21 mouse cellular contexts compared by ENCODE assay signal in the genomic region with DNA sequence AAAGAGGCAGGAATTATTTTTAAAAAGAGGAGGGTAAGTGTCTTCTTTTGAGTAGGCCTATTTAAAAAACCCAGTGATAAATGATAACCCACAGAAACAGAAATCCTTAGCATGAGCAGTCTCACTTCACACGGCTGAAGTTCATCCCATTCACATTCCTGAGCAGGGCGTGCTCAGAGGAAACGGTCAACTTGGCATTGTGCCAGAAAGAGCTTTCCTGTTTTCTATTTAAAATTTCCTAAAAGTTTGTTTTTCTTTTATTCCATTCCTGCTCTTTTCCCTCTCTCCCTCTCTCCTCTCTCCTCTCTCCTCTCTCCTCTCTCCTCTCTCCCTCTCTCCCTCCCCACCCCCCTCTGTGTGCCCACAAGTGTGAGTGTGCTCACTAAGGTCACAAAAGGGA. TPM values are rescaled to one million over a fixed set of nuclear protein-coding genes. Genes with fewer than 3 reads are reported as not detected.
DNase-seq lines count a peak whose midpoint lies in the region; ATAC-seq and TF ChIP-seq lines count a peak whose summit lies in the region.
"Had no signal": no experiment of that assay in that cellular context is flagged by ENCODE, and none has a peak within 500 bp of the region (broad histone marks: within the 10 kb centered on the region; RNA-seq: fewer than 3 reads in every experiment).

No protein-coding gene starts in this region.

- peak overlapping the region; percentile 56; the same call in 1 of the 2 replicates for H3K27ac ChIP-seq in gastrocnemius, adult 2 months
- no peak overlapping the region for H3K27ac ChIP-seq in kidney, postnatal 0 days
- H3K27ac ChIP-seq in kidney, embryonic 15.5 days: no peak overlapping the region
- H3K27ac ChIP-seq: heart, embryonic 13.5 days; hindbrain, embryonic 10.5 days; liver, embryonic 14.5 days; midbrain, embryonic 12.5 days; neural tube, embryonic 15.5 days had no signal

- H3K9ac ChIP-seq in kidney, postnatal 0 days (ENCODE audit: low read depth, low read length): no peak overlapping the region
- no peak overlapping the region for H3K9ac ChIP-seq in kidney, embryonic 15.5 days
- H3K9ac ChIP-seq: heart, embryonic 13.5 days; liver, embryonic 14.5 days; midbrain, embryonic 12.5 days; neural tube, embryonic 15.5 days had no signal

- H3K4me1 ChIP-seq in kidney, postnatal 0 days (replicated peaks; ENCODE audit: insufficient read depth, low read length): peaks cover 4% of the 10 kb centered on the region; the same call in 1 of the 2 replicates
- H3K4me1 ChIP-seq in kidney, embryonic 15.5 days: peaks cover 9% of the 10 kb centered on the region
- H3K4me1 ChIP-seq: midbrain, embryonic 12.5 days had no signal

- DNase-seq in gastrocnemius, adult 2 months: peak; percentile 35
- DNase-seq in gastrocnemius, postnatal 14 days: no peak
- peak; percentile 69 for DNase-seq in kidney, postnatal 0 days (ENCODE audit: low spot score)
- peak; percentile 56 for DNase-seq in urinary bladder, postnatal 14 days (ENCODE audit: low spot score)
- DNase-seq in urinary bladder, postnatal 36 days (ENCODE audit: low spot score in 2 of 2): no peak
- peak; percentile 38 for DNase-seq in lung, postnatal 25 days (ENCODE audit: low spot score)
- DNase-seq: adrenal gland, postnatal 25 days; cerebellum, adult 18-20 months; cerebellum, postnatal 36 days; thymus, postnatal 36 days had no signal

- TF ChIP-seq CTCF in gastrocnemius, adult 2 months (IDR thresholded peaks at IDR 0.05): no peak
- no peak for TF ChIP-seq CTCF in kidney, postnatal 0 days (IDR thresholded peaks at IDR 0.05; ENCODE audit: low read depth)

- no peaks in the 10 kb centered on the region for H3K36me3 ChIP-seq in kidney, postnatal 0 days (ENCODE audit: insufficient read depth, low read length)
- H3K36me3 ChIP-seq in kidney, embryonic 15.5 days: no peaks in the 10 kb centered on the region
- H3K36me3 ChIP-seq: heart, embryonic 13.5 days; hindbrain, embryonic 10.5 days; midbrain, embryonic 12.5 days; neural tube, embryonic 15.5 days had no signal

- peak overlapping the region; percentile 33; the same call in 1 of the 2 replicates for H3K4me3 ChIP-seq in gastrocnemius, adult 2 months
- H3K4me3 ChIP-seq in kidney, postnatal 0 days (replicated peaks; ENCODE audit: low read depth, low read length): no peak overlapping the region
- no peak overlapping the region for H3K4me3 ChIP-seq in kidney, embryonic 15.5 days (replicated peaks)
- H3K4me3 ChIP-seq: erythroblast, embryonic 14.5 days; heart, embryonic 13.5 days; hindbrain, embryonic 10.5 days; midbrain, embryonic 12.5 days; myocyte; neural tube, embryonic 15.5 days had no signal

- no peak overlapping the region for H3K4me2 ChIP-seq in kidney, postnatal 0 days (ENCODE audit: low read length)
- no peak overlapping the region for H3K4me2 ChIP-seq in kidney, embryonic 15.5 days
- H3K4me2 ChIP-seq: heart, embryonic 13.5 days; midbrain, embryonic 12.5 days; neural tube, embryonic 15.5 days had no signal

- intact Hi-C loops in gastrocnemius, adult 2 months (cut with DNase I): no loop called here
- intact Hi-C loops in gastrocnemius, postnatal 14 days (cut with DNase I; ENCODE audit: low total_unique reads): no loop called here

- no peak for ATAC-seq in kidney, postnatal 0 days (replicated peaks; ENCODE audit: low FRiP score, low read depth)
- ATAC-seq in kidney, embryonic 15.5 days (replicated peaks; ENCODE audit: low FRiP score): no peak
- no peak for ATAC-seq in granulocyte monocyte progenitor cell, adult 5-6 weeks (replicated peaks; ENCODE audit: poor library complexity, severe bottlenecking)
- ATAC-seq: forebrain, embryonic 14.5 days had no signal

- 12% methylated on average over 3 of the region's 3 CpGs for WGBS in kidney, postnatal 0 days
- 11% methylated on average over 3 of the region's 3 CpGs for WGBS in kidney, embryonic 15.5 days

- H3K27me3 ChIP-seq in kidney, postnatal 0 days (ENCODE audit: insufficient read depth, low read length): no peaks in the 10 kb centered on the region
- H3K27me3 ChIP-seq in kidney, embryonic 15.5 days: no peaks in the 10 kb centered on the region
- H3K27me3 ChIP-seq: CH12.LX; heart, embryonic 13.5 days; neural tube, embryonic 15.5 days had no signal

- no peaks in the 10 kb centered on the region for H3K9me3 ChIP-seq in kidney, postnatal 0 days (replicated peaks; ENCODE audit: low read length)
- H3K9me3 ChIP-seq in kidney, embryonic 15.5 days (replicated peaks): no peaks in the 10 kb centered on the region
- H3K9me3 ChIP-seq: heart, embryonic 13.5 days; hindbrain, embryonic 10.5 days; midbrain, embryonic 12.5 days; neural tube, embryonic 15.5 days had no signal

RNA-seq across cellular contexts. Expression of gene App, which starts 3.1 kb away (rescaled TPM):
- 100 to 1,000 TPM in 1 of 2 experiments, 10 to 100 TPM in 1; 66.5 to 103 TPM for total RNA-seq in gastrocnemius, adult 2 months (2021)
- total RNA-seq in gastrocnemius, postnatal 14 days (2021): 100 to 1,000 TPM; 149 to 161 TPM
- polyA plus RNA-seq in kidney, postnatal 0 days (2015; fragmentation: Nextera tagmentation; extraction: Ambion mirVana): 360 and 361 TPM in 2 replicates
- polyA plus RNA-seq in kidney, embryonic 15.5 days (2015; fragmentation: Nextera tagmentation; extraction: Ambion mirVana): 269 and 292 TPM in 2 replicates
- total RNA-seq in granulocyte monocyte progenitor cell, adult 5-6 weeks (2014; fragmentation: Nextera tagmentation): 47.2 and 63.2 TPM in 2 replicates
- total RNA-seq in granulocyte monocyte progenitor cell, adult 5-6 weeks (2017): 119 and 121 TPM in 2 replicates

Comparison
In these comparisons a context has a peak if more than half of its experiments do, and no peak if none do; other contexts are left out.
1. DNase-seq: peak in gastrocnemius, adult 2 months (single experiment), kidney, postnatal 0 days (single experiment), urinary bladder, postnatal 14 days (single experiment) and lung, postnatal 25 days (single experiment); none in gastrocnemius, postnatal 14 days (single experiment) and urinary bladder, postnatal 36 days (0 of 2).